Mouse (Mus musculus): ENCODE results near the gene Adamts17.

The Adamts17 gene

DNA sequence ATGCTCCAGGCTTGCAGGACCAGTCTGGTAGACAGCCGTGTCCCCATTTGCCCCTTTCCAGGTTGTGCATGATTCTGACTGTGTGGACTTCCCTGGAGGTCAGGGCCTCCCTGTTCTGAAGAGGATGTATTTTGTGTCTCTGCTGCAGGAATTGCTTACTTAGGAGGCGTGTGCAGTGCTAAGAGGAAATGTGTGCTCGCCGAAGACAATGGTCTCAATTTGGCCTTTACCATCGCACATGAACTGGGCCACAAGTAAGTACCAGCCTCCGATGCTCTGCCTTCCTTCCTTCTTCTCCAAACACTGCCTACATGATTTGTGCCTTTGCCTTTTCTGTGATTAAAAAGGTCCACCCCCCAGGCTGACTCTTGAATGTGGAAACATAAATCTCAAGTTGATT, 129.1 kb downstream of the Adamts17 start:
- DNase-seq (ENCODE audit: extremely low read depth, low read depth): no peak

DNA sequence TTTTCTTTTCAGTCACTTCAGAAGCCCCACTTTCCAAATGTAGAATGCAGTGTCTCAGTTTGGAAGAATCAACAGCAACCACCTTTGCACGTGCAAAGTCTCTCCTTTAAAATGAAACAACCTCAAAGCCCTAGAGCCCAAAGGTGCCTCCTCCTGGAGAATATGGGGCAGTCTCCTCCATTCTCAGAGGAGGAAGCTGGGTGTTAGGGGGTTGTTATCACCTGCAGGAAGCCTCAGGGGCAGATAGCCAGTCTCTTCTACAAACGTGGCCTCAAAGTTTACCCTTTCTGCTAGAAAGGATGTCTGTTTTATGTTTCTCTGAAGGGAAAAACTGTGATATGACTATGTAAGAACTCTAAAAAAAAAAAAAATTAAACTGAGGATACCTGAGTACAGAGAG, 129.7 kb downstream of the Adamts17 start:
- DNase-seq (ENCODE audit: extremely low read depth, low read depth): no peak

DNA sequence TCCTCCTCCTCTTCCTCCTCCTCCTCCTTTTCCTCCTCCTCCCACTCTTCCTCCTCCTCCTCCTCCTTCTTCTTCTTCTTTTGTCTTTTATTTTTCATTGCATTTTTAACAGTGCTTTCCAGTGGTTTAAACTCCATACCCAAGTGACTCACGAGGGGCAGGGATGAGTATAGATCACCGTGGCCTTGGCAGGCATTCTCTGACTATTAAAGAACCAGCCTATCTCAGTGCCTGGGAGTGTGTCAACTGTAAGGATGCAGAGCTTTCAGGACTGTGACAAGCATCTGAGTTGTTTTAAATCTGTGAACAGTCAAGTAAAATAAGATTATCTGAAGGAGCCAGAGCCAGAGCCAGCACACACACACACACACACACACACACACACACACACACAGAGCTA, 130.7 kb downstream of the Adamts17 start:
- DNase-seq (ENCODE audit: extremely low read depth, low read depth): no peak

DNA sequence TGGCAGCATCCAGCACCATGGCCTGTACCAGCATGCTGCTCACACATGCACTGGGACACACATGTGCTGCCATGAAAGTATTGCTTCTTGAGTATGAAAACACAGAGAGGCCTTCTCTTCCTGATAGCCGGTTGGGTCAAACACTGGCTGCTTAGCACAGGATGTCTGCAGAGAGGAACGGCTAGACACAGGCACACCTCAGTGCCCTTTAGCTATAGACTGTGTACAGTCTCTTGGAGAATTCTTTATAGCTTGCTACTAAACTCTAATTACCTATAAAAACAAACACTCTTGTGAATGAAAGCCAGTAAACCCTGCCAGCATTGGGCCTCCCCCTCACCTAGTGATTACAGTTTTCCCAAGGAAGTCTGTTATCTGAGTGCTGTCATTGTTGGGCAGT, 131.4 kb downstream of the Adamts17 start:
- DNase-seq (ENCODE audit: extremely low read depth, low read depth): no peak

DNA sequence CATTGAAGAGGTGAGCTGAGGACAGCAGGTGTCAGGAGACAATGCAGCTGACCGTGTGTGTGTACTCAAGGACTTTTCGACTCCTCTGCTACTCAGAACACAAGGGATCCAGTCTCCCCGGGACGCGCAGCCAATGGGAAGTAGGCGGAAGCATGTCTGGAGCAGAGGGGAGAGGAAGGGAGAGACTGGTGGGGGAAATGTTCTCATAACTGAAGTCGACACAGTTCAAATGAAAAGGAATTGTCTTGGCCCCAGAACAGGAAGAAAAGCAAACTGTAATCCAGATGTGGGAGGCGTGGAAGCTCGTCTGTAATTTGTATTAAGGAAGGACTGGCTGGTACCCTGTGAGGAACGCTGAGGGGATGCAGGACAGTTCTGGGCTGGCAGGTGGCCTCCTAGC, 135.3 kb downstream of the Adamts17 start:
- DNase-seq (ENCODE audit: extremely low read depth, low read depth): no peak

DNA sequence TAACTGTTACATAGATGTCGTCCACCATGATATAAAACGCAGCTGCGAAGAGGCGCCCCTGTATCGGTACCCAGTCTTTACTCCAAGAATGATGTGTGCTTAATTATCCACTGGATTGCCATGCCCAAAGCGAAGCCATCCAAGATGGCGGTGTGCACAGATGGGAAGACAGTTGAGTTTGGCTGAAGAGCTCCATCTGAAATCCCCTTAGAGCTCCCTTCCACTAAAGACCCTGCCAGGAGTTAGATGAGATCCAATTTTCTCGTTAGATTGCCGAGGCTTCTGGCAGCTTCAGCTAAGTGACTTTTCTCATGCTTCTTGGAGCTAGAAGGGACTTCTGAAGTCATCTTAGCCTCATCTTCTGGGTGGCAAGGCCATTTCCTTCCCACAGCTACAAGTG, 136.8 kb downstream of the Adamts17 start:
- no peak for DNase-seq (ENCODE audit: extremely low read depth, low read depth)

DNA sequence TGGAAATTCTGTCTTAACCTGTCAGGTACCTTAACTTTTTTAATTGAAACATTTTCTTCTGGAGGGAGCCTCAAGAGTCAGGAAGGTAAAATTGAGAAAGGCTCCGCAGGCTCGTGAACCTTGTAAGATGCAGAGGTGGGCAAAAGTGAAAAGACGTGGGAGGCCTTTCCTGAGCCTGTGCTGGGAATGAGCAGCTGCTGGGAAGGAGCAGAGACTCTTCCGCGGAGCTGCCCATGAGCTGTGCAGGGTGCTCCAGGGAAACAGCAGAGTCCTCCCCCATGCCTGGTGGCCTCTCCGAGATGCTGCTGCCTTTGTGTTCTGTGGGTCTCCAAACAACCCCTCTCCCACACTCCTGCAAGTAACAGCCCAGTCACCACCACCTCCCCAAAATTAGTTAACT, 142.1 kb downstream of the Adamts17 start:
- DNase-seq (ENCODE audit: extremely low read depth, low read depth): no peak

DNA sequence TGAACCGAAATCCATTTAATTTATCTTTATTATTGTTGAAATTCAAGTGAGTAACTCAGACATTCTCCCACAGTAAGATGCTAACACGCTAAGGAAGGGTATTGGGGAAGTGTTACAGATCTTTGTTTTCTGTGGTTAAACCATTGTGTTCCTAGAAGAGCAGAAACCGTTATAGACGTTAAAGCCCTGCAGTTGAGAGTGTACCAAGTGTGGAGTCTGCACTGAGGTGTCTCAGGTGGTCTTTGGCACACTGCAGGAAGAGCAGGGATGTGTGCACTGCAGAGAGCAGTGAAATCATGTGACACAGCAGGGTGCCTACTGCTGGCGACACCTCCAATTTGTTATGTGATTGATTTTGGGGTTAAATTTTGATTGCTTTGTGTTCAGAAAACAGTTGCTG, 142.5 kb downstream of the Adamts17 start:
- DNase-seq (ENCODE audit: extremely low read depth, low read depth): no peak

DNA sequence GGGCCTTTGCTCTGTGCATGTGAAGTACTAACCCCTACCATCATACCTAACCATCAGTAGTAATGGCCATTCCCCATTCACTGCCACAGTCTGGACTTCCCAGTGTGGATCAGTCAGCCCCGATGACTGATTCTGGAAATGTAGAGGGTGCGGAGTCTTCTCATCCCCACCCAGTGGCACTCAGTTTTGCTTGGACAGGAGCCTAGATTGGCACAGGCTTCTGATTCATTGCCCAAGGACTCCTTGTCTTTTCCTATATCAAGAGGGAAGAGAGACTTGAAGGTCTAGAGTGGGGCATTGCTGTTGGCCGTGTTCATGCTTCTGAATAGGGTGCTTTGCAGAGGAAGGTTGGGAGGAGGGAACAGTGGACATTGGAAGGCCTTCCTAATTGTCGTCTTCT, 148.1 kb downstream of the Adamts17 start:
- no peak for DNase-seq (ENCODE audit: extremely low read depth, low read depth)

DNA sequence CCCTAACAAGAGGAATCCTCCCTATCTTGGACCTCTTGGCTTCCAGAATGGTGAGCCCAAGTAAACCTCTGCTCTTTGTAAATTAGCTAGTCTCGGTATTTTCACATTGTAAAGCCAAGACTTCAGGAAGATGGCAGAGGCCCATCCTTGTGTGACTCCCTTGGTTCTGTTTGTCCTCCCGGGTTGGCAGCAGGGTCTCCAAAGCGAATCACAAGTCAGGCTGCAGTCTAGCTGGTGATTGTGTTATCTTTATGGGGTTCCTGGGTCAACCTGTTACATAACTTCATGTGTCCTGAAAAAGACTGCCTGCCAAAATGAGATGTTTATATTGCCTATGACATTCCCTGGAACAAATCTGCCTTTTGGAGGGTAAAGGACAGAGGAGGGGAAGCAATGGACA, 148.9 kb downstream of the Adamts17 start:
- DNase-seq (ENCODE audit: extremely low read depth, low read depth): no peak

DNA sequence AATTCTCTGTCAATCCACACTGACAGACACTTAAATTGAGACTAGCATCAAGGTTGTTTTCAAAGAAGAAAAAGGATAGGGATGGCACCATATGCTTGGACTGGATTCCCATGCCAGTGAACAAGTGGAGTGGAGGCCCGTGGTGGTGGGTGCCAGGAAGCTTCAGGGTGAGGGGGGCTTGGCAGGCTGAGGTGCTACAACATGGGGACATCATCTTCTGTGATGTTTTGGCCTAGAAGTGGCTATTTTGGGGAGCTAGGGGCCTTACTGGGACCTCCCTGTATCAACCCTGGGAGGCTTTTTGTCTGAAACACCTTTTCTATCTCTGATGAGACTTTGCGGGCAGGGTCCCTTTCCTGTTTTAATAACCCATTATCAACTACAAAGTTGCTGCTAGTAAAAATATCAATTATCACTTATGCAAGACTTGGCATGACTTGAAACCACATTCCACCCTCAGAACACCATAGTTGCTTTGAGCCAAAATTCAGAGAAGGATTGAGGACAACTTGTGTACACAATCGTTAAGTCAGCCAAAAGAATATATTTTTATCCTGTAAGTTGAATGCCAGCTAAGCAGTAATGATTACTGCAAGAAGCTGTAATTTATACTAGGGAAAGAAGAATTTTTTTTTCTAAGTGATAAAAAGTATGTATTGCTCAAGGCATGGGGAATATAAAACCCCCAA, 150.0 kb downstream of the Adamts17 start:
- no peak for DNase-seq (ENCODE audit: extremely low read depth, low read depth)

DNA sequence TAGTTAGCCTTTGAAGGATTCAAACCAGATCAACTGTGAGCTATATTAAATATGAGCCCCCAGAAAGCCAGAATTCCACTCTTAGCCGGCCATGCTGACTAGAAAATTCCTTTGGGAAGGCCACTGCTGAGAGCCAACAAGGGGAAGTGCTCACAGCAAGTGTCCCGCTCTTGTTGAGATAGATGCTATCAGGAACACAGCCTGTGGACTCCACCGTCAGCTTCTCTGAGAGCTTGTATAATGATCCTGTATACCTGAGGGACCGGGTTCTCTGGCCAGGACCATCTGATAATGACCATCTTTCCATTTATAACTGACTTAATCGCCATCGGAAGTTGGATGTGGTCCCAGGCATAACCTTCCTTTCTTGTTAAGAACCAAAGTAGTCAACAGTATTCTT, 159.3 kb downstream of the Adamts17 start:
- DNase-seq (ENCODE audit: extremely low read depth, low read depth): no peak

DNA sequence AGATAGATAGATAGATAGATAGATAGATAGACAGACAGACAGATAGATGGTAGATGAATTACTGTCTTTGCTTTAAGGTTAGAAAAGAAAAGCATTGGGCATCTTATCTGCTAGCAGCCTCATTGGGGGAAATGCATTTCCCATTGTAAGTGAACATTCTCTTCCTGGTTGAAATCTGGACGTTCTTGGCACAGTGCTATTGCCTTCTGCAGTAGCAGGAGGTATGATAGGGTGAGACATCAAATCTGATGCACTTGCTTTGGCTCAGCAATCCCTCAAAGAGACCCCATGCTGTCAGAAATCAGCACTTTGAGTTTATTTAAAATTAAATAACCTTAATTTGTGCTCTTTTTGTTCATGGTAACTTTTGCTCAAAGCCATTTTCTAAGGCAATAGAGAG, 164.1 kb downstream of the Adamts17 start:
- DNase-seq (ENCODE audit: extremely low read depth, low read depth): no peak

DNA sequence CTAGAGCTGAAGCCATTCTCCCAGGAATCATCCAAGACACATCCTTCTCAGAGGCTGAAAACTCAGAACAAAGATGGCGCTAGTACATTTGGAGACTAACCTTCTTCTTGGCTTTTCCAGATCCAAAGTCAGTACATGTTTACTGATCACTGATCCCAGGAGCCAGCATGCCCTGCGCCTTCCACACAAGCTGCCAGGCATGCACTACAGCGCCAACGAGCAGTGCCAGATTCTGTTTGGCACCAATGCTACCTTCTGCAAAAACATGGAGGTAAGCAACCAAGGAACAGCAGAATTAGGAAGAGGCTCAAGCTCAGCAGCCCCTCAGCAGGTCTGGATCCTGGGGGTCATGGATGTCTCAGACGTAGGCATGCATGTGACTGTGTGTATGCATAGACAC, 164.7 kb downstream of the Adamts17 start:
- no peak for DNase-seq (ENCODE audit: extremely low read depth, low read depth)

DNA sequence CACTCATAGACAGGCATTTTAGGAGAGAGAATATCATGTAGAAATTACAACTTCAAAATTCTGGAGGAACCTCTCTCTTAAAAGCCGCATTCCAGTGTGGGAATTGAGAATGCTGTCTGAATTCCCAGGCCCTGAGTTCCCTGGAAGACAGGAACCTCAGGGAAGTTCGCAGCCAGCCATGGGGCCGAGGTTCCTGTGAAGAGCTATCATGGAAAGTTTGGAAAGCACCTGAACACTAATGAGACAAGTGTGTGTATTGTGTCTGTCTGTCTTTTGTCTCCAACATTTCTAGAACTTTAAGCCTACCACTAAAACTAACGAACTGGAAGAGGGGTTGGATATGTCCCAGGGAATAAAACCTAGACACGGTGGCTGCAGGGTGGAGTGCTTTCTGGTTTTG, 170.3 kb downstream of the Adamts17 start:
- DNase-seq (ENCODE audit: extremely low read depth, low read depth): no peak

DNA sequence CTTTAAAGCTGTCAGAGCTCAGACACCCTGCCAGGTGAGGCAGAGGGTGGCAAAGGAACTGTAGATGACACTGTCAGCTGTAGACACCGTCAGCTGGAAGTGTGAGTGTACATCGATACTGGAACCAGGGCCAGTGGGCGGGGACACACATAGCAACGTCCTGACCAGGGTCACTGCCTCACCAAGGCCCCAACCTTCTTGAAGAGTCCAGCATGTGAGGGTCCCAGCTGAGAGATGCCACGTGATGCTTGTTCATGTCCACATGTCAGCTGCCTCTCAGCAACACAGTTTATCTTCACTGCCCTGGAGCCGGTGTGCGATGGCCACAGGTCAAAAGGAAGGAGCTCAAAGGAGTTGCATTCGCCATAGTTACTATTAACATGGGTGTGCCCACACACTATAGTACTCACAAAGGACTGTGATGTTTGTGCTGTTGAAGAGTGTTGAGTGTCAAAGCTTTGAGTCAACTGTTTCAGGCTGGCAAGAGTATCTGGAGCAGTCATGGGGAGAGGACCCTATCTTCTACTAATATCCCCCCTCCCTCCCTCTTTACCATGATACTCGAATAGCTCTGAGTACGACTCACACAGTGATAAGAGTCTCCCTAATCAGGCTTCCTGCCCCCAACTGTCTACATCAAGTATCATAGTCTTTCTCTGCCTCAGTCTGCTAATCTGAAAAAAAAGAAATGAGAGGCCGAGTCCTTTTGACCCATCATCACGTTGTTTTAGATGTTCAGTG, 172.6 kb downstream of the Adamts17 start:
- DNase-seq (ENCODE audit: extremely low read depth, low read depth): no peak

DNA sequence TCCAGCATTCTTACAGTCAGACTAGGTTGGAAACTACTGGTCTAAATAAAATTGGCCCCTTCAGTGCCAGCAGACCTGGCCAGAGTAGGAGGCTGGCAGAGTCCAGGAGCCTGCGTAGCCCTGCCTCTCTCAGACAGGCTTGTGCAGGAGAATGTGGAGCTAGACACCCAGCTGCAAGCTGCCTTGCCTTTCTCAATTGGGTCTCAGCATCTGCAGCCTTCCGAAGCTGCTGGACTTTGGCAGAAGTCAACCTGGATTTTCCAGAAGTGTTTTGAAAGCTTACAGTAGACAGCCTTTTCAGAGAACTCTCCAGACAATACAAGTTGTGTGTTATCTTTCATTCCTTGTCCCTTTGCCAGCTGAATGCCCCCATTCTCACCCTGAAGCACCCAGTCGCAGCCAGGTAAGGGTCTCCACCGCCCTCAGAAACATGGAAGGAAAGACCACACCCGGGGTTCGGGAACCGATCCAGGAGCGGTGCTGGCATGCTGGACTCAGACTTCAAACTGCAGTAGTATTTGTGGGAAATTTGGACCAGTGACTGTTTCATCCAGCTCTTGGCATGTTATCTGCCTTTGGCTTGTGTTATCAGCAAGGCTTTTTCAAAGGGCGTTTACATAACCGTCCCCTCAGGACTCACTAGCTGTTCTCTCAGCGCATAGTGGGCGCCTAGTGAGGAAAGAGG, 173.8 kb downstream of the Adamts17 start:
- DNase-seq (ENCODE audit: extremely low read depth, low read depth): no peak

DNA sequence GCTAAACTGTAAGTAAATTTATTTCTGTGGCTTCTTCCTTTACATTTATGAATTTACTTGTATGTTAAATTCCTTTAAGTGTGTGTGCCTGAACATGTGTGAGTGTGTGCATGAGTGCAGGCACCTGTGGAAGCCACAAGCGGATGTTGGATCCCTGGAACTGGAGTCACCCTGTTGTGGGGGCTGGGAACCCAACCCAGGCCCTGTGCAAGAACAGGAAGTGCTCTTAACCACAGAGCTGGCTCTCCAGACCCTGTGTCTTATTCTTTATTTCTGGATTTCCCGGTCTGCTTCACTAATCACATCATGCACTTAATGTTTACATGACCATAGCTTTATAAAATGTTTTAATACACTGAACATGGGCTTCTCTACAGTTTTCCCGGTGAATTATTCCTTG, 180.4 kb downstream of the Adamts17 start:
- DNase-seq (ENCODE audit: extremely low read depth, low read depth): no peak

DNA sequence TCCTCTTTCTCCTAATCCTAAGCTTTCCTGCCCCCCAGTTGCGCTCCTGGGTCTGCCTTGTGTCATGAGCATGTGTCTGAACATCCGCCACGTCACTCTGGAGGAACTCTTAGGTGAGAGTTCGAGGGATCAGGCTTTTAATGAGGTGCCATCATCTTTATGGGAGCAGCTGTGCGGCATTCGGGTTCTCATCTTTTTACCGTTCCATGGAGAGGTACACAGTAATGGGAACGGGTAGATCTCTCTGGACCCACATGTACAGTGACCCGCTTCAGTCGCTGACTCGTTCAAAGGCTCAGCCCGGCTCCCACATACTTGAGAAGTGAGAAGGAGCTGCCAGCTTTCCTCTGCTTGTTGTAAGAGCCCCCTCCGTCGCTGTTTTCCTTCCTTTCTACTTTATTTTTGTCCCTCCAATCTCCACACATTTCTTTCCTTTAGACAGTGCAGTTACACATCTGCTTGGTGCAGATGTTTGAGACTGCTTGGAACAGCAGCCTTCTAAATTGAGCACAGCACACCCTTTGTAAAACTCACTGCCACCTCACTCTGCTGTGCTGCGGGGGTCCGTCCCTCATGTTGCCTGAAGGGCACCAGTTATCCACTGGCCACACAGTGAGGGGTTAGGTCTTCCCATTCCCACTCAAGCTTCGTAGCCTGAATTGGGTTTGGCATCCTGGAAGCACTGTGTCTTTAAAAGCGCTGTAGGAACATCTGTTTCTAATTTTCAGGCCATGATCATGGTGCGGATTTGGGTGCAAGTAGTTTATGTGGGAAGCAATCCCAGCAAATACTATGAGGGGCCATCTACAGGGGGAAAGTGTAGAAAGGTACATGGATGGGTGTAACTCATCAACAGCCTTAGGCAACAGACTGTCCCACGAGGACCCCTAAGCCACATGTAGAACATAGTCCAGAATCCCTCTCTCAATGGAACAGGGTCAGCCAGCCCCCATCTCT, 186.9 kb downstream of the Adamts17 start:
- DNase-seq (ENCODE audit: extremely low read depth, low read depth): no peak

DNA sequence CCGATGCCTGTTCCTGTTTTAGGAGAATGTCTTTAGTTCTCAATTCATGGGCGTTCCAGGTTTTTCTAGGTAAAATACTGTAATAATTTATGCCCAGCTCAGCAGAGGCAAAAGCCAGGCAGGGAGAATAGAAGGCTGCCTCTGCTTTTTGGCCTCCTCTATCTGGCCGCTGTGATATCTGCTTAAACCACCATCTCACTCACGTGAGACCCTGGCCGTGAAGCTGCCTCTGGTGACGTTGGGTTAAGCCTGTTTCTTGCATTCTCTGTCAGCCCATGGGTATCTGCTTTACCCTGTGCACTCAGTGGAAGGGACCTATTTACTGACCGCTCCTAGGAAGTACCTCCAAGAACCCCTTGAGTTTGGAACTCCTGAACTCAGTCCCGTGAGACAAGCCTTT, 187.7 kb downstream of the Adamts17 start:
- DNase-seq (ENCODE audit: extremely low read depth, low read depth): no peak

DNA sequence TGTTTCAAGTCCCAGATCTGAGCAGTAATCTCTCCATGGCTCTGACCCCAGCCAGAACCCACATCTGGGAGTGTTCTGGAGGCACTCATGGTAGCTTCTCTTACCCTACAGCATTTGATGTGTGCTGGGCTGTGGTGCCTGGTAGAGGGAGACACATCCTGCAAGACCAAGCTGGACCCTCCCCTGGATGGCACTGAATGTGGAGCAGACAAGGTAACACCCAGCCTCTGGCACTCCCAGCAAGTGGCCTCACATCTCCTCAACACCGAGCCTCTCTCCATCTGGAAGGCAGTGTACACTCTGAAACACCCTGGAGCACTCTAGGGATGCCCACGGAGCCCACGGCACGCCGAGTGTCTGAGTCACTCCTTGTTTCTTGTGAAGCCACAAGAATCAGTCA, 188.2 kb downstream of the Adamts17 start:
- DNase-seq (ENCODE audit: extremely low read depth, low read depth): no peak

DNA sequence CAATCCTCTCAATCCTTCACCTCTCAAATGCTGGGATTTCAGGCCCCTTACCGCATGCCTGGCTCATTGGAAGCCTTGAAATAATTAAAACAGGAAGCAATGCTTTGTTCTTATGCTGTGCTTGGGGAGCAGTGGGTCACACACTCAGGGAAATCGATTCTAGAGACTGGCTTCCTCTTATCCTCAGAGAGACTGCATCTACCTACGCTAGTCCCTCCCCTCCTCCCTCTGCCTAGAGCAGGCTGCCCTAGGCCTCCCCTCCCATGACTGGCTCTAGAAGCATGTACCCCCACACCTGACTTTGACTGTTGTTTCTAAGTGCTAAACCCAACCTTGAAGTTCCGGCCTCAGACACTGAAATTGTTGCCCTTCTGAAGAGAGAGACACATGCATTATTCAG, 189.4 kb downstream of the Adamts17 start:
- DNase-seq (ENCODE audit: extremely low read depth, low read depth): no peak

Measured in MEL-GATA-1-ER (cell line).